Mouse (Mus musculus): Measurements from ENCODE around the gene Prkar1b. TPM values are rescaled to one million over a fixed set of nuclear protein-coding genes. Genes with fewer than 3 reads are reported as not detected.

Gene Prkar1b
- polyA plus RNA-seq, 2 experiments from 2014 or later: 2.6 to 5.4 TPM

DNA sequence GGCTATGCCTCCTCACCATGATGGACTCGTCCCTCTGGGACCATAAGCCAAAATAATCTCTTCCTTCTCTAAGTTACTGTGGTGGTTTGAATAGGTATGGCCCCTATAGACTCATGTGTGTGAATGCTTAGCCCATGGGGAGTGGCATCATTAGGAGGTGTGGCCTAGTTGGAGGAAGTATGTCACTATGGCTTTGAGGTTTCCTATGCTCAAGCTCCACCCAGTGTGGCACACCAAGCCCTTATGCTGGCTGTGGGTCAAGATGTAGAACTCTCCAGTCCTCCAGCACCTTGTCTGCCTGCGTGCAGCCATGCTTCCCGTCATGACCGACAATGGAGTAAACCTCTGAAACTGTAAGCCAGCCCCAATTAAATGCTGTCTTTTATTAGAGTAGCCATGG, 4.1 kb downstream of the Prkar1b start:
- no peak for ATAC-seq

DNA sequence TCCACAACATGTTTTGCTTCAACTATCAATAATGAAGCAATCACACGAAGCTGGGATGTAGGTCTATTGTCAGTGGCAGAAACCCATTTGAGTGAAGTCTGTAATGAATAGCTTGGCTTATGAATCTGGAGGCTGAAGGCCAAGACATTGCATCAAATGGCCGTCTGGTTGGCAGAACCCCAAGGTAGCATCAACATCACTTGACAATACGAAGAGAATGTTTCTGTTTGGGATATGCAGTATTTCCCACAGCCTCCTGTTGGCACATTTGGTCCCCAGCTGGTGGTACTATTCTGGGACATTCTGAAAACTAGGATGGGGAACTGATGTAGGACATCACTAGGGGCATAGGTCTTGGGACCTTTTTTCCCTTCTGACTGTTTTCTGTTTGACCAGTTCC, 5.9 kb downstream of the Prkar1b start:
- no peak for ATAC-seq

DNA sequence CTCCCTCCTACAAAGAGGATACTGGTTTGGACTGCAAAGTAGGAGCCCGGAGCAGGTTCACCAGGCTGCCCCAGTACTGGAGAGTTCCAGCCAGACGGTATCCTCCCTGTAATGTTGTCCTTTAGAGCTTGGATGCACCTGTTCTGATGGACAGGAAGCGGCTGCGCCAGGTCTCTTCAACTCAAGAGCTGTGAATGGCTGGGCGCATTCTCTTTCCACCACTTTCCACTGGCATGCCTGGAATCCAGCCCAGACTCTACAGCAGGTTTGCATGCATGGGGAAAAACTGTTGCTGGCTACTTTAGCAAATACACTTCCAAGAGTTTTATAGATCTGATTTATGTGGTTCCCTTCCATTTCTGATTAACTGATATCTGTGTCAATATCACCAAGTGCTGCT, 8.5 kb downstream of the Prkar1b start:
- ATAC-seq: no peak

DNA sequence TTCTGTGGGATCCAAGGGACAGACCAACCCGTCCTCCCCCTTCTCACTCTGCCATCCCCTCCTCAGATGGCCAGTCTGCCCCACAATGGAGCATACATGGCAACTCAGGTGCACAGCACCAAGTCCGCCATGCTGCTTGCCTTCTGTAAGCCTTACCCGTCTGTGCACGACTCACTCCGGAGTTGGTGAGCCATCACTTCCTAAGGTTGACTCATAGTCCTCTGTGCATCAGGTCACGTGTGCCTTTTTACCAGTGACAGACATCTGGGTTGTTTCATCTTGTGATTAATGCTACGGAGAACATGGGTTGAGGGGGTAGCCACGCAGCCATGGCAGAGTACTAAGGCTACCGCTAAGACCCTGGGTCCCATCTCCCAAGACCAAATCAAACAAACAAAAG, 9.2 kb downstream of the Prkar1b start:
- no peak for ATAC-seq

DNA sequence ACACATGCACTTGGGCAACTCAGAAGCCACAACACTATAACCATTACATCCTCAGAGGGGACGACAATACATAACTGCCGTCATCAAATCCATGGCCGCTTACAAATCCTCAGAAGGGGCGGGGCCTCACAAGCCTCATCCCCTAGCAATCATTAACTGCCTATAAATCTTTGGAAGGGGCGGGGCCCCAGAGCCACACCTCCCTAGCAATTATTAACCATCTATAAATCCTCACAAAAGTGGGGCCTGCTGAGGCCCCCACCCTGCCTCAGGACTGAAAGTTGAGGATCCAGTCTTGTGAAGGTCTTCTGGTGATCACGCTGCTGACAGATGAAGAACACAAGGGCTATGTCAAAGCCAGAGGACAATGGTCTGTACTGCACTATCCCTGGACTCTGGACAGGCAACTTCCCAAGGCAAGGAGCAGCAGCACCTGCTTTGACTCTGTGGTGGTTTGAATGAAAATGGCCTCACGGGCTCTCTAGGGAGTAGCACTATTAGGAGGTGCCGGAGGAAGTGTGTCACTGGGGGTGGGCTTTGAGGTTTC, 10.8 kb downstream of the Prkar1b start:
- ATAC-seq: no peak

DNA sequence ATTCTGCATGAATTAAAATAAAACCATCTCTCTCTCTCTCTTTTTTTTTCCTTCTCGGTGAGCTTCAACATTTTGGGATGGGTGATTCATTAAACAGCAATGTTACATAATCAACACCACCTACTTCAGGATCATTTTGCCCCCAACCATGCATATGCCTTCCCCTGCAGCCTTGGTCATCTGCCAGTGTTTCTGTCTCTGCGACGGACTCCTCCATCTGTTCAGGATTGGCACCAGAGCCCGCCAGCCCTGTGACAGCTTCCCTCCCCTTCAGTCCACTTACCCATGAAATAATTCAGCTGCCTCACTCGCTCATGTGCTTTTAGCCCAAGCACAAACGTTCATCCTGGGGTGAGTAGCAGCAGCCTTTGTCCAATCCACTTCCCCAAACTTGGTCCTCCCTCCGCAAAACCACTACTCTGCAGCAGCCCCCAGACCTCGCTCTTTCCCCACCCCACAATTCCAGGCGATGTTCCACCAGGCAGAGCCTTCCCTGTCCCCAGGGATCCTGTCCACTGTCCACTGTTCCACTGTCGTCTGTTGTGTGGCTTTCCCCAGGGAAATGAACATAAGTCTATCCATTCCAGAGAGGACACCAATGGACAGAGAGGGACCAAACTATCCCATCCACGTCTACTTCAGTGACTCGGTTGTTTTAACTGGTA, 11.4 kb downstream of the Prkar1b start:
- ATAC-seq: no peak

DNA sequence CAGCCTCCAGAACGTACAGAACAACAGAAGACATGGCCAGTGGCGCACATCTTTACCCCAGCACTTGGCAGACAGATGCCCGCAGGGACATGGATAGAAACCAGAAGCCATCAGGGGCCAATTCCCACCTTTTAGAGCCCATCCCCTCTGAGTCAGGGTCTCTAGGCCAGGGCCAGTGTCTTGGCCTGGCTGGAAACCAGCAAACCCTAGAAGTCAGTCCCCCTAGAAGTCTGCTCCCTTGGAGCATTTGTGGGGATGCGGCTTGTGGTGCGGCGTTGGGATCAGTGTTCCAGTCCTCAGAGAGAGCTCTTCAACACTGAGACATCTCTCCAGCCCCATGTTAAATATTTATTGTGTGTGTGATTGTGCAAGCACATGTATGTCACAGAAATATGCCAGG, 12.6 kb downstream of the Prkar1b start:
- no peak for ATAC-seq

DNA sequence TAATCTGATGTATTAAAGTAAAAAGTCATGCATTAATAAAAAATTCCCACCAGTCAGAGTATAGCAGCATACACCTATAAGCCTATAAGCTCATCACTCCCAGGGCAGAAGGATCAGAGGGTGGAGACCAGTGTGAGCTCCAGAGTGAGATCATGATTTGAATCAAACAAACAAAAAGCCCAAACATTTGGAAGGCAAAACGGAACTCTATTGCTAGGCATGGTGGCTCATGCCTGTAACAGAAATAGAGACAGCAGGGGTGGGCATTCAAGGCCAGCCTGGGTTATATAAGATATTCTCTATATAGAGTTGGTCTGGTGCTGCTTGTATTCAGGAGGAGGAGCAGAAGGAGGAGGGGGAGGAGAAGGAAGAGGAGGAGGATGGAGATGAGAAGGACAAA, 13.5 kb downstream of the Prkar1b start:
- ATAC-seq: no peak

DNA sequence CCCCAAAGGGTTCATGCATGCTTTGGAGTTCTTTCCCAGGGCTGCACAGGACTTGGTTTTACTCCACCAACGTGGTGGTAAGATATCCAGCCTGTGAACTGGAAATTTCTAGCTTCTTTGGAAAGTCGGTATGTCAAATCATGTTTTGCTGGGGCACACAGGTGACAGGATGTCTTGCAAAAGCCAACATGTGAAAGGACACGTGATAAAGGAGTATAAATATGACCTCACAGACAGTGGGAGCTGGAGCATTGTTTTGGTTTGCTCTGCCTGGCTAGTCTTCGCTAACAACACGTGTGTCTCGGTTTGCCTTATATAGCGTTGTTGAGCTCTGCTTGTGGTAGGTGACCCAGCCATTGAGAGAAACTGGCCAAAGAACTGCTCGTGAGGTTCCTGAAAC, 15.3 kb downstream of the Prkar1b start:
- ATAC-seq: no peak

DNA sequence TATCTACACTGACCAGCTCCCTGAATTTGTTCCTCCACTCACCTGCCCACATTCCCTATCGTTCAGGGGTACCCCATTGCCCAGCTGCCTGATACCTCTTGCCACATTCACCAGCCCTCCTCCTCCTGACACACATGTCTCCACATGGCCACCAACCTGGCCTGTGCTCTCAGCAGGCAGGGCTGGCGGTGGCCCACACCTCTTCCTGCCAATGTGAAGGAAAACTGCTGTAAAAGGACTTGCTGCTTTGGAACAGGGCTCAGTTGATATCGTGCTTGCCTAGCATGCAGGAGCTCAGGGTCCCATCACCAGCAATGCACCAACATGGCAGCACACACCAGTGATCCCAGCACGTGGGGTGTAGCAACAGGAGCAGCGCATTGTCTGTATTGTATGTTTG, 19.4 kb downstream of the Prkar1b start:
- no peak for ATAC-seq

DNA sequence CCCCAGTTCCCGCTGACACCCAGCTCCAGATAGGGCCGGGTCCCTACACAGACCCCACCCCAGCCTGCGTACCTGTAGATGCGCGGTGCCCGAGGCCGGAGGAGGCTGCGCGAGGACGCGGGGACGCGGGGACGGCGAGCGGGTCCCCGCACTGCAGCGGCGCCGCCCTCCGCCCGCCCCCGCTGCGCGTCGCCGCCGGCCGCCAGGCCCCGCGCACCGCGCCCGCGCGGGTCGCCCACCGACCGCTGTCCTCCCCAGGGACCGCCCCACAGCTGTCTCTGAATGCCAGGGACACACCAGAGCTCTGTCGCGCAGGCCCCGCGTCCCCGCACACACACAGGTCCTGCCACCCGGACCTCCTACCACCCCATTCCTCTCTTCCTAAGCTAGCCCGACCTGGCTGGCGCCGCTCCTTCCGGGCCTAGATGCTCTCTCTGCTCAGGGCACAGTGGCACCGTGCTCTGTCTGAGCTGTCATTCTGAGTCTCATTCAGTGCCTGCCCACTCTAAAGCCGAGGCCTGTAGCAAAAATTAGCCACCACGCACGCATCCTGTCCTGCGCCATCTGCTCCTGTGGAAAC, 20.1 kb downstream of the Prkar1b start:
- no peak for ATAC-seq

DNA sequence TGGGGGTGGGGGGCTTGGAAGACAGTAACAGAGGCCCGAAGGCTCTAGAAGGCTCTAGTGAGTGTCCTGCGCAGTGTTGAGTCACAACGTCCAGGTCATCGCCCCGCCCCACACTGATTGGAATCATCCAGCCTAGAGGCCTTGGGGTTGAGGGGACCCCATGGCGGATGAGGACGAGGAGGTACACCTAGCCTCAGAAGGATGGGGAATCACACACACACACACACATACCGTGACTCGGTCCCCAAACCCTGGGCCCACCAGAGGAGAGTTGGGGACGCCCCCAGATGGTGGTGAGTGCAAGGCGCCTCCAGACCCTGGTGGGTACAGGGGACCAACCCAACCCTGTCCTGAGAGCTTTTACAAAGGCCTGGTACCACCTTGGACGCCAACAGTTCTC, 20.7 kb downstream of the Prkar1b start:
- ATAC-seq: no peak

DNA sequence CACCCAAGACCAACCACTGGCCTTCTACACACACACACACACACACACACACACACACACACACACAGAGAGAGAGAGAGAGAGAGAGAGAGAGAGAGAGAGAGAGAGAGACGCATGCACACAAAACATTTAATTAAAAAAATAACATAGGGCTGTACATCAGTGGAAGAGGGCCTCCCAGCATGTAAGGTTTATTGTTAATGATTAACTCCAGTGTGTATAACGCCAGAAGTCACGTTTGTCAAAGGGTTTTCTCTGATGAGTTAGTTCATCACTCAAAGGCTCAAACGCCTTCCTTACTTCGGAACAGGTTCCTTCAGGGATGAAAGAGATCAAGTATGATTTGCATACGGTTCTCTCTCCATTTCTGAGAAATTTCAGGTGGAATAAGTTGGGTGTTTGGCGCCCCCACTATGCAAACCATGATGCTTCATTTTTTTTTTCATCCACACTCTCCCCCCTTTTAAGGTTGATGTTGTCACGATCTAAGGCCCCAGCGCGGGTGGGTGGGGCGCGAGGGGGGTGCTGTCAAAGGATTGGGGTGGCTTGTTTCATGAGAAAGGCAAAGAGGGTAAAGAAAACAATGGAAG, 21.2 kb downstream of the Prkar1b start:
- no peak for ATAC-seq

DNA sequence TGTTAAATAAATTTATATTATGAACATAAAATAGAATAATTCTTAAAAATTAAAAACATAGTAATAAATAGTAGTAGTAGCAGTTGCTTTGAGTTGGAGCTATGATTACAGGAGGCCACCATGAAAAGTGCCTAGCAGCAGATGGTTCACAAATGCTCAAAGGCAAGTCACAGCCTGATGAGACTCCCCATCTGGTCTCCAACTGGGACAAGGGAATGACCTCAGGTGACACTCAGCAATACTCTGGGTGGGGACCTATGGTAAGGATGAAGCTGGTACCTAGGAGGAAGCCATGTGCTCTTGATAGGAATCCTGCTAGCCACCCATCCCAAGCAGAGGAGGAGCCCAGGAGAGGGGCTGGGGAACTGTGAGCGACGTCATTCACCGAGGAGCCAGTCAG, 24.1 kb downstream of the Prkar1b start:
- no peak for ATAC-seq

DNA sequence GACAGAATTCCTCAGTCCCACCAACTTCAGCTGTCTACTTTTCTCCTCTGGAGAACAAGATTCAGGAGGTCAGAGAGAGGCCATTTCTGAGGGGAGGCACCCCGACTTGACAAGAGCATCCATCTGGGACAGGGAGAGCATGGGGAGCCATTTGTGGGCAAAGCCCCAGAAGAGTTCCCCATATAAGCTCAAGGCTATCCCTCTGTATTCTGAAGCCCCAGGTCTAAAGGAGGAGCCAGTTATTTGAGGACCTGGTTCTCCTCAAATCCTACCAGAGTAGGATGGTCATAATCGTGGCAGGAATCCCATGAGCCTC, 30.9 kb downstream of the Prkar1b start:
- no peak for ATAC-seq

DNA sequence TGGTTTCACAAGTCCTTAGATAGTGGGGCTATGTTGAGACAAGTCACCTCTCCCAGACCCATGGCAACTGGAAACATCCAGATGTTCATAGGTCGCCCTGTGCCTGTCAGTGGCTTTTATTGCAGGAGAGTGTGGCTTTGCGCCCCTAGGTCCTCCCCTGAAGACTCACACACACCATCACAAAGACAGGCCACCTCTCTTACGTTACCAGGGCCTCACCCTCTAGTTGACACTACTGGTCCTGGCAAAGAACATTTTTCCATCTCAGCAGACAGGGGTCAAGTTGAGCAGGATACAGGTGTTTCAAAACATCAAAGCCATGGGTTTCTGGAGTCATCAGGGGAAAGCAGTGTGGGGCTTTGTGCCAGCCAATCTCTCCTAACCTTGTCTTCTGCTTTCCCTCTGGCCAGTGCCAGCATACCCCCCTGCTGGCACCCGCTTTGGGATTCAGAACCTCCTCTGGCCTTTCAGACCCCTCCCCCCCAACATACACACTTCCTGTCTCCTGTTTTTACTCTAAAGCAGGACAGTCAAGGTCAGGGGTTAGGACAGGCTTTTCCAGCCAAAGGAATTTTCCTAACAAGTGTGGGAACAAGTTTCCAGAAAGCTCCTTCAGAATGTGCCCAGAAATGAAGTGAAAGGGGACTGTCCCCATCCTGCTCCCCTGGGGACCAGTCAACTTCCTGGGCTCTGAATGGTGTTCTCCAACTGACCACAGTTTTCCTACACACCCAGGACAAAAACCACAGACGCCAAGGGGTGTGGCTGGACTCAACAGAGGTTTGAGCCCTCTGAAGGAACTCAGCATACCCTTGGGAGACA, 31.5 kb downstream of the Prkar1b start:
- ATAC-seq: no peak

DNA sequence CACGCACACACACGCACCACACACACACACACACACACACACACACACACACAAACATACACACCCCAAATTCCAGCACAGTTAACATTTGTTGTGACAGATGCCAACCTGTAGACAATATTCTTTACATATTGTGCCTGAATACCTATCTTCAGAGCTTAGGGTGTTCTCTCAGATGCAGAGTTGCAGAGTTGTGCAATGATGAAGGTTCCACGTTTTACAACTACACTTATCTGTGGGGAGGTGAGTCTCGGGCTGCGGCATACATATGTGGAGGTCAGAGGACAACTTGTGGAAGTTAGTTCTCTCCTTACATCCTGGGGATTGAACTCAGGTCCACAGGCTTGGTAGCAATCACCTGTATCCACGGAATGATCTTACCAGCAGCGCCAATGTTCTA, 34.3 kb downstream of the Prkar1b start:
- ATAC-seq: no peak

DNA sequence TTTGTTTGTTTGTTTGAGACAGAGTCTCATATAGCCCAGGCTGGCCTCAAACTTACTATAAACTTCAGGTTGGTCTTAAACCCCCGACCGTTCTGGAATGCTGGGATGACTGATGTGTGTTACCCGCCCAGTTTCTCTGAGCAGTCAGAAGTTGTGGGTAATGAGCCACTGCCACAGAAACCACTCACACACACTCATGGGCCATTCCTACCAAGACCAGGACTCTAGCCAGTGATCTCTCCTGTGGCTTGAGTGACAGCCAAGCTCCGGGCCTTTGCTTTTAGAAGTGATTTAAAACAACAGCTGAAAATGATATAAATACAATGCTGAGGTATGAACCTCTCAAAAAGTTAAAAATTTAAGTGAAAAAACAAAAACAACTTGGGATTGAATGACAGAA, 34.9 kb downstream of the Prkar1b start:
- no peak for ATAC-seq

DNA sequence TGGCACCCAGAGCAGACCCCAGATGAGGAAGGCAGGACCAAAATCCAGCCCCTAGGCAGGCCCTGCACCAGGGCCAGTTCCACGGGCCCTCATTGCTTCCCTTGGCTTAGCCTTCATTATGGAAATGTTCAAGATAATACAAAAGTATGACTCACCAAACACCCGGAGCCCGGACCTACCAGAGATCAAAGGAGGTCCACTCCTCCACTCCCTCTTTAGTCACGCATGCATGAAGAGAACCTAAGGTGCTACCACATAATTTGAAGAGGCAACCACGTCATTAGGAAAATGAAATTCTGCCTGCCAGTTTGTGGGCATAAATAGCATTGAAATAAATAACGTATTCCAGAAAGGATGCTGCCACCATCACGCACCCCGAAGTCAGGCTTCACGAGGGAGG, 37.4 kb downstream of the Prkar1b start:
- ATAC-seq: no peak

DNA sequence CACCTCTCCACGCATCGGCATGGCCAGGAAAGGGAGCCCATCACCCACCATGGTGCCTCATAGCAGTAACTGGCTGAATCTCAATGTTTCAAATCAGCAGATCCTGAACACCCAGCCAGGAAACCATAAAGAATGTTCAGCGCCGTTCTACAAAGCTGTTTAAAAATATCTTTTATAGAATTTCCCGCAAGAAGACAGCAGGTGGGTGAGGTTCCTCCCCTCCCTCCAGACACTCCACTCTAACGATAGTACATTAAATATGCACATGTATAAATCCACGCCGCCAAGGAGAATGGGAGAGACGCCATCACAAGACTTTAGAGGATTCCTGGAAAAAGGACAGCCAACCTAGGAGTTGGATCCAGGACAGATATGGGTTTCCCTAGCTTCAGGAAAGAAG, 37.8 kb downstream of the Prkar1b start:
- no peak for ATAC-seq

DNA sequence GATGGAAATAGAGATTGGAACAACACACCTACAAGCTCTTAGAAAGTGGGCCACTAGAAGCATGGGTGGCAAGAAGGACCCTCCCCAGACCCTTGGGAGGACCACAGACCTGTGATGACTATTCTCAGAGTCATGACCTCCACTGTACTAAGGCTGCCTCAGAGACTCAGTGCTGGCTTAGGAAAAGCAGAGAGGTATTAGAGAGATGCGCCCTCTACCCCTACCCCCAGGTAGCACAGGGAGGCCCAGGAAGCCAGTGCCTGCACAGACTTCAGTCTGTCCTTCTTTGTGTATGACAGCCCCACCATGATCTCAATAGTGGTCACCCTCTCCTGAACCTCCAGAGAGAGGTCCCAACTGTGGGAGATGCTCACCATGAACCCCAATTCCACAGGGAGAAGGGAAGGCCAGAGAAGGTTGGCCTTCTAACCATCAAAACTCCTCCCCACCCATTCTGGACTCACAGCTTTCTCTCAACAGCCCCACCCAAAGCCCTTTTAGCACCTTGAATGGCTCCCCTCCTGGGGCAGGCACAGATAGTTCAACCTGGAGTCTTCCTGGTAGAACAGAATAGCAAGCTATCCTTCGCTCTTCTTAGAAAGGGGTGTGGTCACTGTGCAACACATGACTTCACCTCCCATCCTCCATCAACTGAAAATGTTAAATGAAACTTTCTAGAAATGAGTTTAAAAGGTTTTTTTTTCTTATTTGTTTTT, 39.5 kb downstream of the Prkar1b start:
- no peak for ATAC-seq

DNA sequence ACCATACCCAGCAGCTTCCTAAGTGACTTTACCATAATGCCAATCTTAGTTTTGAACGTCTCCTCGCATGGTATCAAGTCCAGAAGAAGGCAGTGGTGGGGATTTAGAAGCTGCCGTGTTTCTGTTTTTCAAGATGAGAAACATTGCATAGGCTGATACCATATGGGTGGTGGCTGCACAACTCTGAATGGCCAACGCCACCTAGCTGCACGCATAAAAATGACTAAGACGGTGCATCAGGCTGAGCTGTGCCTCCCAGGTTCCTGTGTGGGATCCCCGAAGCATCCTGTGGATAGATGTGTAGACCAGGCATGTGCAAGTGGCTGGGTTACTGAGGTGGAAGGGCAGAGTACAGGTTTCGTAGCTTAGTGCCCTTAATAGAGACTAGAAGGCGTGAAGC, 42.0 kb downstream of the Prkar1b start:
- ATAC-seq: no peak

DNA sequence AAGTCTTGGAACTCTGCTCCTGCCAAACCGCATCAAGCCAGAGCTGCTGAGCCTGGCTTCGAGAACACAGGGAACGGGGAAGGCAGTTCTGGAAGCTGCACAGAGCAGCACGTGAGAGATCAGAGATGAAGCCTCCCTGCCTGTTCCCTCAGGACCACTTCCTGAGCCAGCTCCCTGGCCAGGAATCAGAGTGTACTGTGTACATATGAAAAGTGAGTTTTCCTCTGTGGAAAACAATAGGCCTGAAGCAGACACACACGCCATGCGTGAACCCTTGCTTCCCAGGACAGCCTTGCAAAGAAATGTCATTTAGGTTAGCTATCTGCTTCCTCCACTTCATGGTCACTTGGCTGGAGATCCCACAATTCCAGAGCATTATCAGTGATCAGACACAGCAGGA, 48.0 kb downstream of the Prkar1b start:
- no peak for ATAC-seq

Measured in activated CD4-positive, CD25-positive, alpha-beta regulatory T cell, adult 4 months (primary cell).